Mouse (Mus musculus): ENCODE measurements around the gene Col24a1. TPM values are rescaled to one million over a fixed set of nuclear protein-coding genes. Genes with fewer than 3 reads are reported as not detected.

Col24a1 gene
- polyA plus RNA-seq, 1 experiment from 2014 or later: 0.62 TPM

GRCm38 (mm10) chr3:145367176-145367717 lies 75.0 kb downstream of the Col24a1 start:
- Histone ChIP-seq H3K4me2 (no peak overlapping the region), H3K27me3 (no peaks in the 10 kb centered on the region), H3K4me3 (no peak overlapping the region), H3K4me1 (replicated peaks) (no peaks in the 10 kb centered on the region), H3K9me3 (no peaks in the 10 kb centered on the region), H3K9ac (no peak overlapping the region), H3K36me3 (no peaks in the 10 kb centered on the region), H3K27ac (no peak overlapping the region)
- ATAC-seq (ENCODE audit: low FRiP score): no peak
- WGBS: 84% methylated on average over 4 of the region's 4 CpGs

- H3K9ac ChIP-seq: no peak overlapping the region
- no peaks in the 10 kb centered on the region for H3K9me3 ChIP-seq
- no peak overlapping the region for H3K4me2 ChIP-seq
- no peaks in the 10 kb centered on the region for H3K4me1 ChIP-seq (replicated peaks)
- 90% methylated on average over 3 of the region's 3 CpGs for WGBS
- H3K27ac ChIP-seq: no peak overlapping the region
- no peak for ATAC-seq (ENCODE audit: low FRiP score)
- H3K27me3 ChIP-seq: no peaks in the 10 kb centered on the region
- no peak overlapping the region for H3K4me3 ChIP-seq
- no peaks in the 10 kb centered on the region for H3K36me3 ChIP-seq
Observed at GRCm38 (mm10) chr3:145376298-145376697, 84.0 kb downstream of the Col24a1 start.

GRCm38 (mm10) chr3:145383095-145383494 lies 90.8 kb downstream of the Col24a1 start:
- 85% methylated on average over 13 of the region's 13 CpGs for WGBS
- no peak overlapping the region for H3K27ac ChIP-seq
- no peak overlapping the region for H3K9ac ChIP-seq
- H3K4me3 ChIP-seq: no peak overlapping the region
- ATAC-seq (ENCODE audit: low FRiP score): no peak
- no peak overlapping the region for H3K4me2 ChIP-seq
- peaks cover 4% of the 10 kb centered on the region; the same call in 1 of the 2 replicates for H3K9me3 ChIP-seq
- H3K36me3 ChIP-seq: no peaks in the 10 kb centered on the region
- H3K4me1 ChIP-seq (replicated peaks): no peaks in the 10 kb centered on the region
- H3K27me3 ChIP-seq: no peaks in the 10 kb centered on the region

GRCm38 (mm10) chr3:145386434-145386833 lies 94.2 kb downstream of the Col24a1 start:
- H3K4me1 ChIP-seq (replicated peaks): no peaks in the 10 kb centered on the region
- H3K9ac ChIP-seq: no peak overlapping the region
- no peaks in the 10 kb centered on the region for H3K36me3 ChIP-seq
- no peak overlapping the region for H3K4me2 ChIP-seq
- no peak overlapping the region for H3K4me3 ChIP-seq
- peaks cover 4% of the 10 kb centered on the region; the same call in 1 of the 2 replicates for H3K9me3 ChIP-seq
- H3K27ac ChIP-seq: no peak overlapping the region
- no peak for ATAC-seq (ENCODE audit: low FRiP score)
- no peaks in the 10 kb centered on the region for H3K27me3 ChIP-seq

GRCm38 (mm10) chr3:145390681-145391080 lies 98.4 kb downstream of the Col24a1 start:
- H3K27ac ChIP-seq: no peak overlapping the region
- ATAC-seq (ENCODE audit: low FRiP score): no peak
- no peak overlapping the region for H3K9ac ChIP-seq
- no peaks in the 10 kb centered on the region for H3K27me3 ChIP-seq
- H3K36me3 ChIP-seq: no peaks in the 10 kb centered on the region
- no peak overlapping the region for H3K4me3 ChIP-seq
- no peaks in the 10 kb centered on the region for H3K9me3 ChIP-seq
- no peak overlapping the region for H3K4me2 ChIP-seq
- WGBS: 91% methylated on average over 4 of the region's 4 CpGs
- no peaks in the 10 kb centered on the region for H3K4me1 ChIP-seq (replicated peaks)

- Histone ChIP-seq H3K4me3 (no peak overlapping the region), H3K27ac (no peak overlapping the region), H3K4me1 (replicated peaks) (no peaks in the 10 kb centered on the region), H3K36me3 (no peaks in the 10 kb centered on the region), H3K9me3 (no peaks in the 10 kb centered on the region), H3K4me2 (no peak overlapping the region), H3K27me3 (no peaks in the 10 kb centered on the region), H3K9ac (no peak overlapping the region)
- 85% methylated on average over 19 of the region's 19 CpGs for WGBS
- no peak for ATAC-seq (ENCODE audit: low FRiP score)
Observed at GRCm38 (mm10) chr3:145391986-145392659, 99.9 kb downstream of the Col24a1 start.

- no peak overlapping the region for H3K9ac ChIP-seq
- WGBS: 93% methylated on average over 3 of the region's 3 CpGs
Observed at GRCm38 (mm10) chr3:145399173-145399572, 106.9 kb downstream of the Col24a1 start.

GRCm38 (mm10) chr3:145402257-145402656 lies 110.0 kb downstream of the Col24a1 start:
- WGBS: 85% methylated on average over 10 of the region's 10 CpGs
- H3K4me3 ChIP-seq: peak overlapping the region; percentile 26
- no peaks in the 10 kb centered on the region for H3K27me3 ChIP-seq
- H3K4me2 ChIP-seq: peak overlapping the region; percentile 46
- H3K27ac ChIP-seq: no peak overlapping the region
- ATAC-seq (ENCODE audit: low FRiP score): no peak
- H3K9ac ChIP-seq: 0 out of 2 replicates have a peak overlapping the region, but pooled peaks have one; percentile 39
- H3K36me3 ChIP-seq: no peaks in the 10 kb centered on the region
- H3K9me3 ChIP-seq: no peaks in the 10 kb centered on the region
- H3K4me1 ChIP-seq (replicated peaks): peaks cover 5% of the 10 kb centered on the region; the same call in 1 of the 2 replicates

More at GRCm38 (mm10) chr3:145399173-145399572, 106.9 kb downstream of the Col24a1 start:
- H3K36me3 ChIP-seq: no peaks in the 10 kb centered on the region
- no peak overlapping the region for H3K4me3 ChIP-seq
- no peak for ATAC-seq (ENCODE audit: low FRiP score)
- no peak overlapping the region for H3K4me2 ChIP-seq
- peaks cover 5% of the 10 kb centered on the region; the same call in 1 of the 2 replicates for H3K4me1 ChIP-seq (replicated peaks)
- no peak overlapping the region for H3K27ac ChIP-seq
- H3K27me3 ChIP-seq: no peaks in the 10 kb centered on the region
- H3K9me3 ChIP-seq: no peaks in the 10 kb centered on the region

GRCm38 (mm10) chr3:145402994-145403393 lies 110.7 kb downstream of the Col24a1 start:
- H3K4me2 ChIP-seq: peak overlapping the region; percentile 46

GRCm38 (mm10) chr3:145408045-145408444 lies 115.8 kb downstream of the Col24a1 start:
- H3K9me3 ChIP-seq: no peaks in the 10 kb centered on the region
- no peak overlapping the region for H3K27ac ChIP-seq
- ATAC-seq (ENCODE audit: low FRiP score): no peak
- no peak overlapping the region for H3K9ac ChIP-seq
- no peaks in the 10 kb centered on the region for H3K36me3 ChIP-seq
- H3K4me2 ChIP-seq: no peak overlapping the region
- H3K27me3 ChIP-seq: no peaks in the 10 kb centered on the region
- 74% methylated on average over 3 of the region's 3 CpGs for WGBS
- no peaks in the 10 kb centered on the region for H3K4me1 ChIP-seq (replicated peaks)
- no peak overlapping the region for H3K4me3 ChIP-seq

More at GRCm38 (mm10) chr3:145402994-145403393, 110.7 kb downstream of the Col24a1 start:
- Histone ChIP-seq H3K4me1 (replicated peaks) (peaks cover 5% of the 10 kb centered on the region; the same call in 1 of the 2 replicates), H3K9ac (peak overlapping the region; percentile 39; the same call in 1 of the 2 replicates), H3K27me3 (no peaks in the 10 kb centered on the region), H3K27ac (no peak overlapping the region), H3K4me3 (peak overlapping the region; percentile 26), H3K9me3 (no peaks in the 10 kb centered on the region), H3K36me3 (no peaks in the 10 kb centered on the region)
- 0 out of 2 replicates have a peak, but pooled peaks have one; percentile 61 for ATAC-seq (ENCODE audit: low FRiP score)
- 42% methylated on average over 6 of the region's 6 CpGs for WGBS

- 31% methylated on average over 4 of the region's 4 CpGs for WGBS
- Histone ChIP-seq H3K4me3 (no peak overlapping the region), H3K4me2 (no peak overlapping the region), H3K36me3 (no peaks in the 10 kb centered on the region), H3K4me1 (replicated peaks) (no peaks in the 10 kb centered on the region), H3K27me3 (no peaks in the 10 kb centered on the region), H3K9ac (no peak overlapping the region), H3K9me3 (no peaks in the 10 kb centered on the region), H3K27ac (no peak overlapping the region)
- ATAC-seq (ENCODE audit: low FRiP score): no peak
Observed at GRCm38 (mm10) chr3:145412137-145412536, 119.9 kb downstream of the Col24a1 start.

GRCm38 (mm10) chr3:145414362-145414761 lies 122.1 kb downstream of the Col24a1 start:
- Histone ChIP-seq H3K9me3 (no peaks in the 10 kb centered on the region), H3K27ac (no peak overlapping the region), H3K4me2 (no peak overlapping the region), H3K9ac (no peak overlapping the region), H3K27me3 (no peaks in the 10 kb centered on the region), H3K4me3 (no peak overlapping the region), H3K4me1 (replicated peaks) (no peaks in the 10 kb centered on the region), H3K36me3 (no peaks in the 10 kb centered on the region)
- WGBS: 91% methylated on average over 3 of the region's 3 CpGs
- no peak for ATAC-seq (ENCODE audit: low FRiP score)

GRCm38 (mm10) chr3:145417809-145418208 lies 125.5 kb downstream of the Col24a1 start:
- 82% methylated on average over 9 of the region's 9 CpGs for WGBS
- no peaks in the 10 kb centered on the region for H3K4me1 ChIP-seq (replicated peaks)
- H3K36me3 ChIP-seq: no peaks in the 10 kb centered on the region
- no peaks in the 10 kb centered on the region for H3K9me3 ChIP-seq
- no peak overlapping the region for H3K4me3 ChIP-seq
- H3K27ac ChIP-seq: no peak overlapping the region
- H3K9ac ChIP-seq: no peak overlapping the region
- no peak overlapping the region for H3K4me2 ChIP-seq
- H3K27me3 ChIP-seq: no peaks in the 10 kb centered on the region
- ATAC-seq (ENCODE audit: low FRiP score): no peak

All from hindbrain, embryonic 13.5 days (tissue).